Mouse (Mus musculus): ENCODE data around the gene Chek2. TPM values are rescaled to one million over a fixed set of nuclear protein-coding genes. Genes with fewer than 3 reads are reported as not detected.

Gene Chek2
- 10 to 100 TPM; 14.0 to 15.4 TPM for total RNA-seq (2023)

GRCm38 (mm10) chr5:110839678-110840365 lies at the start of gene Chek2, which contains the start of gene Hscb:
Gene Chek2 (plus strand): TSS chr5:110839979.
Gene Hscb (minus strand): TSS chr5:110839777.

GRCm38 (mm10) chr5:110809667-110810325 lies 30.0 kb upstream of the Chek2 start, which contains the start of gene Ulk1:
Gene Ulk1 (minus strand): TSS chr5:110810097.

DNA sequence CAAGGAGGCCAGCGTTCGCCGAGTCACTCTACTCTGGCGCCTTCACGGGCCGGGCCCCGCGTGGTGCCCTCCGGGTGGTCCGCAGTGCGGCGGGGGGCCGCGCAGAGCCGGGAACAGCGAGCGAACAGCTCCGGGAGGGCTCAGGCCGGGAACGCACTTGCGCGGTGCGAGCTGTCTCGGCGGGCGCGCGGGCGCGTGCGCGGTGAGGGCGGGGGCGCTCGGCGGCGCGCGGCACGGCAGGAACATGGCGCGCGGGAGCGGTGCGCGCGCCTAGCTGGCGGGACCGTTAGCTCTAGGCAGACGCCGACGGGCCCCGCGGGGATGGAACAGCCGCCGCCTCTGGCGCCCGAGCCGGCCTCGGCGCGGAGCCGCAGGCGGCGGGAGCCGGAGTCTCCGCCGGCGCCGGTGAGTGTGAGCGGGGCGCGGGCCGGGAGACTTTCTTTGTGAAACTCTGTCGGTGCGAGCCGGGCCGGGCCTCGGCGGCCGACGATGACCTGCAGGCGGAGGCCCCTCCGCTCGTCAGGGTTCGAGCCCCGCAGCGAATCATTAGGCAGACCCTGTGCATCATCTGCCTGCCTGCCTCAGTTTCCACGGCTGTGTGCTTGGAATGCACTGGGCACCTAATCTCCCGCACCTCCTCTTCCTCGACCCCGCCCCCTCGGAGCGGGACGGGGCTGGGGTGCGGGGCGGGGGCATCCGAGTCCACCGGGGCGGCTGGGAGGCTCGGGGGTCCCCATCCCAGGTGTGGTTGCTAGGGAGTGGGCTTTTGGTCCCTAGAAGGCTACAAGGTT lies 40.0 kb downstream of the Chek2 start, which contains the start of gene Ttc28:
Gene Ttc28 (plus strand): TSS at position 220 of the 791 bp plus-strand sequence.

Other genes with a start within 250 kb of the Chek2 start
- 10 to 100 TPM; 23.0 to 23.7 TPM for gene Noc4l, start 186.6 kb upstream of the Chek2 start, total RNA-seq (2023)
- gene Ddx51, start 186.5 kb upstream of the Chek2 start, total RNA-seq (2023) = 10 to 100 TPM; 13.9 to 15.8 TPM
- gene Ep400, start 69.3 kb upstream of the Chek2 start, total RNA-seq (2023) = 100 to 1,000 TPM; 119 to 120 TPM
- gene Pus1, start 59.3 kb upstream of the Chek2 start, total RNA-seq (2023) = 10 to 100 TPM in 1 of 2 experiments, 1 to 10 TPM in 1; 9.2 to 12.8 TPM
- gene Ulk1, start 29.9 kb upstream of the Chek2 start, total RNA-seq (2023) = 10 to 100 TPM; 66.8 to 78.5 TPM
- gene Hscb, start 202 bp upstream of the Chek2 start, total RNA-seq (2023) = 10 to 100 TPM in 1 of 2 experiments, 1 to 10 TPM in 1; 6.2 to 11.3 TPM
- 1 to 10 TPM; 1.8 to 2.1 TPM for gene Ttc28, start 39.8 kb downstream of the Chek2 start, total RNA-seq (2023)